Mouse (Mus musculus): Measurements from ENCODE around the gene Ogg1. TPM values are rescaled to one million over a fixed set of nuclear protein-coding genes. Genes with fewer than 3 reads are reported as not detected.

The Ogg1 gene
- polyA plus RNA-seq, 1 experiment = 16.4 TPM

GRCm38 (mm10) chr6:113353696-113354095, 26.9 kb downstream of the Ogg1 start:
- H3K36me3 ChIP-seq (ENCODE audit: control insufficient read depth, insufficient read depth, low read length) = no peaks in the 10 kb centered on the region
- H3K4me3 ChIP-seq (ENCODE audit: insufficient read depth, low read depth, low read length) = no peak overlapping the region
- DNase-seq = no peak
- no peaks in the 10 kb centered on the region for H3K27me3 ChIP-seq (replicated peaks; ENCODE audit: control insufficient read depth, insufficient read depth, low read length)
- H3K4me1 ChIP-seq (ENCODE audit: control insufficient read depth, insufficient read depth, low read length) = no peaks in the 10 kb centered on the region
- no peak overlapping the region for H3K27ac ChIP-seq (ENCODE audit: insufficient read depth, low read depth, low read length)
- TF ChIP-seq POLR2A (IDR thresholded peaks at IDR 0.05; ENCODE audit: low read depth, low read length) (no peak), CTCF (conservative IDR thresholded peaks at IDR 0.05; ENCODE audit: insufficient read depth, insufficient read length, low read depth, low read length) (no peak)
- 67% methylated on average over 3 of the region's 3 CpGs for WGBS

DNA sequence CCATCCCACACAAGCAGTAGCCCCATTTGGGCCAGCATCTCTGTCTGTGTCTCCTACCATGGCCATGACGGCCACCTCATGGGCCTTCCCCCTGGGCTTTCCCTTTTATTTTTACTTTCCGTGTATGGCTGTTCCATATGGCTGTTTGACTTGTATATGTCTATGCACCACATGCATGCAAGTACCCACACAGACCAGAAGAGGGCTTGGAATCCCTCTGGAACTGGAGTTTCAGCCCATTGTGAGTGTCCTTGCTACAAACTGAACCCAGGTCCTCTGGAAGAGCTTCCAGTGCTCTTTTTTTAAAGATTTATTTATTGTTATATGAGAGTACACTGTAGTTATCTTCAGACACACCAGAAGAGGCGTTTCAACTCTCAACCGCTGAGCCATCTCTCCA, 34.7 kb downstream of the Ogg1 start:
- 84% methylated on average over 4 of the region's 4 CpGs for WGBS
- Histone ChIP-seq H3K4me1 (ENCODE audit: control insufficient read depth, insufficient read depth, low read length) (no peaks in the 10 kb centered on the region), H3K36me3 (ENCODE audit: control insufficient read depth, insufficient read depth, low read length) (no peaks in the 10 kb centered on the region), H3K4me3 (ENCODE audit: insufficient read depth, low read depth, low read length) (no peak overlapping the region), H3K27ac (ENCODE audit: insufficient read depth, low read depth, low read length) (no peak overlapping the region), H3K27me3 (replicated peaks; ENCODE audit: control insufficient read depth, insufficient read depth, low read length) (no peaks in the 10 kb centered on the region)
- no peak for TF ChIP-seq CTCF (conservative IDR thresholded peaks at IDR 0.05; ENCODE audit: insufficient read depth, insufficient read length, low read depth, low read length)
- no peak for TF ChIP-seq POLR2A (IDR thresholded peaks at IDR 0.05; ENCODE audit: low read depth, low read length)
- DNase-seq = no peak

- no peak for TF ChIP-seq CTCF (conservative IDR thresholded peaks at IDR 0.05; ENCODE audit: insufficient read depth, insufficient read length, low read depth, low read length)
- no peak for TF ChIP-seq POLR2A (IDR thresholded peaks at IDR 0.05; ENCODE audit: low read depth, low read length)
- Histone ChIP-seq H3K4me1 (ENCODE audit: control insufficient read depth, insufficient read depth, low read length) (no peaks in the 10 kb centered on the region), H3K27me3 (replicated peaks; ENCODE audit: control insufficient read depth, insufficient read depth, low read length) (no peaks in the 10 kb centered on the region), H3K27ac (ENCODE audit: insufficient read depth, low read depth, low read length) (no peak overlapping the region), H3K36me3 (ENCODE audit: control insufficient read depth, insufficient read depth, low read length) (no peaks in the 10 kb centered on the region), H3K4me3 (ENCODE audit: insufficient read depth, low read depth, low read length) (no peak overlapping the region)
- 100% methylated on average over 1 of the region's 1 CpGs for WGBS
- DNase-seq = no peak
Observed at GRCm38 (mm10) chr6:113362241-113362640, 35.5 kb downstream of the Ogg1 start.

DNA sequence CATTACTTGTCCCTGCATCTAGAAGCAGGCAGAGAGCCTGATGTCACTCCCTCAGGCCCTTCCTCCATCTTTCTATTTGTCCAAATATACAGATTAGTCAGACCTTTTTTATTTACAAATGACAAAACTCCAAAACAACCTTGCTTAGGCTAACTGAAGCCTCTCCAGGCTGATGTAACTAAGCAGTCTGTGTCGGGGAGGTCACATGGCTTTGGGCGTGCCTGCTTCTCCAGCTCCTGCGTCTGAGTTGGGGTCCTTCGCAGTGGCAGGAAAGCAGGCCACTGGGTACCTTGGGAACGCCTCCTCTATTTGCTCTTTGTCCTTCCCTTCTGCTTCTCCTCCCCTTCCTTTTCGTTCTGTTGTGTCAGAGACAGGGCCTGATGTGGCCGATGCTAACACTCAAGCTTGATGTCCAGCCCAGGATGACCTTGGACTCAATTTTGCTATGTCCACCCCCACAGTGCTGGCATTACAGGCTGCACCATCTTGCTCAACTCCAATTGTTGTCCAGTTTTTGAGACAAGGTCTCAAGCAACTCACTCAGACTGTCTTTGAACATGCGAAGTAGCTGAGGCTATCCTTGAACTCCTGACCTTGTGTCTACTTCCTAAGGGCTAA, 37.9 kb downstream of the Ogg1 start:
- H3K27ac ChIP-seq (ENCODE audit: insufficient read depth, low read depth, low read length) = no peak overlapping the region
- 80% methylated on average over 8 of the region's 8 CpGs for WGBS
- H3K4me3 ChIP-seq (ENCODE audit: insufficient read depth, low read depth, low read length) = no peak overlapping the region
- H3K27me3 ChIP-seq (replicated peaks; ENCODE audit: control insufficient read depth, insufficient read depth, low read length) = no peaks in the 10 kb centered on the region
- H3K36me3 ChIP-seq (ENCODE audit: control insufficient read depth, insufficient read depth, low read length) = no peaks in the 10 kb centered on the region
- no peak for TF ChIP-seq CTCF (conservative IDR thresholded peaks at IDR 0.05; ENCODE audit: insufficient read depth, insufficient read length, low read depth, low read length)
- no peak for TF ChIP-seq POLR2A (IDR thresholded peaks at IDR 0.05; ENCODE audit: low read depth, low read length)
- DNase-seq = no peak
- H3K4me1 ChIP-seq (ENCODE audit: control insufficient read depth, insufficient read depth, low read length) = no peaks in the 10 kb centered on the region

DNA sequence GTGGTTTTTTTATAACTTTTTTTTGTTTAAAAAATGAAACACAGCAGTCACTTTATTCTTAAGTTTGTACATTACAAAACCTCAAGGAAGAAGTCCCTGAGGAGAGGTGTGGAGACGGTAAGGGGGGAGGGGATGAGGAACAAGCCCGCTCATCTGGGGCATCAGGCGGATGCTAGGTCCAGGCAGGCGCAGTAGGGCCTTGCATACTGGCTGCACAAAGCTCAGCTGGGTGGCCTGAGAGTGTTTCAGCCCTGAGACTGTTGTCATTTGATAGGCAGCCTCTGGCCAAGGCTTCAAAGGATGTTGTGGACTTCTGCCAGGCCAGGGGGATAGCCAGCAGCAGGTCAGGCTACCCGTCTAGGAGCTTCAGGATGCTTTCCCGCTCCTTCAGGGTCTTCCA, 39.9 kb downstream of the Ogg1 start:
- no peak for DNase-seq
- TF ChIP-seq CTCF (conservative IDR thresholded peaks at IDR 0.05; ENCODE audit: insufficient read depth, insufficient read length, low read depth, low read length) (no peak), POLR2A (IDR thresholded peaks at IDR 0.05; ENCODE audit: low read depth, low read length) (no peak)
- WGBS = 93% methylated on average over 6 of the region's 6 CpGs
- Histone ChIP-seq H3K27ac (ENCODE audit: insufficient read depth, low read depth, low read length) (no peak overlapping the region), H3K4me1 (ENCODE audit: control insufficient read depth, insufficient read depth, low read length) (peaks cover 3% of the 10 kb centered on the region; the same call in 1 of the 2 replicates), H3K27me3 (replicated peaks; ENCODE audit: control insufficient read depth, insufficient read depth, low read length) (no peaks in the 10 kb centered on the region), H3K4me3 (ENCODE audit: insufficient read depth, low read depth, low read length) (no peak overlapping the region), H3K36me3 (ENCODE audit: control insufficient read depth, insufficient read depth, low read length) (no peaks in the 10 kb centered on the region; the same call in 1 of the 2 replicates)

GRCm38 (mm10) chr6:113367574-113367973, 40.8 kb downstream of the Ogg1 start:
- H3K4me3 ChIP-seq (ENCODE audit: insufficient read depth, low read depth, low read length) = no peak overlapping the region
- TF ChIP-seq POLR2A (IDR thresholded peaks at IDR 0.05; ENCODE audit: low read depth, low read length) (no peak), CTCF (conservative IDR thresholded peaks at IDR 0.05; ENCODE audit: insufficient read depth, insufficient read length, low read depth, low read length) (no peak)
- H3K27ac ChIP-seq (ENCODE audit: insufficient read depth, low read depth, low read length) = no peak overlapping the region
- WGBS = 96% methylated on average over 1 of the region's 1 CpGs
- H3K27me3 ChIP-seq (replicated peaks; ENCODE audit: control insufficient read depth, insufficient read depth, low read length) = no peaks in the 10 kb centered on the region
- peaks cover 3% of the 10 kb centered on the region; the same call in 1 of the 2 replicates for H3K4me1 ChIP-seq (ENCODE audit: control insufficient read depth, insufficient read depth, low read length)
- H3K36me3 ChIP-seq (ENCODE audit: control insufficient read depth, insufficient read depth, low read length) = no peaks in the 10 kb centered on the region; the same call in 1 of the 2 replicates
- no peak for DNase-seq

DNA sequence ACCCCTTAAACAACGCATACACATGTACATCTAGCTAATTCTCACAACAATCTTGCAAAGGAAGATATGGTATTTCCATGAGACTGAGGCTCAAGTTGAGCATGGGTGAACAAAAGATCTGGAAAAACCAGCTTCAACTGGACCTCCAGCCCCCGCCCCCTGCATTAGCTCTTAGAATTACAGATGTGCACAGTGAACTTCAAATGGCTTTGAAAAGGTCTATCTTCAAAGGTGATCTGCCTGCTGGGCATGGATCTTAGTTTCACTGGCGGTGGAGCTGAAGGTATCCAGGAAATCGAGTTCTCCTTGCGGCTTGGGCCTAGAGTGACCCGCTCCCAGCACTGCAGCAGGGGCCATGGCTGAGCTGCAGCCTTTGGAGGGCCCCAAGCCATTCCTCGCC, 41.4 kb downstream of the Ogg1 start:
- H3K36me3 ChIP-seq (ENCODE audit: control insufficient read depth, insufficient read depth, low read length) = no peaks in the 10 kb centered on the region; the same call in 1 of the 2 replicates
- no peaks in the 10 kb centered on the region for H3K27me3 ChIP-seq (replicated peaks; ENCODE audit: control insufficient read depth, insufficient read depth, low read length)
- no peak overlapping the region for H3K4me3 ChIP-seq (ENCODE audit: insufficient read depth, low read depth, low read length)
- H3K4me1 ChIP-seq (ENCODE audit: control insufficient read depth, insufficient read depth, low read length) = peaks cover 3% of the 10 kb centered on the region; the same call in 1 of the 2 replicates
- no peak for TF ChIP-seq POLR2A (IDR thresholded peaks at IDR 0.05; ENCODE audit: low read depth, low read length)
- TF ChIP-seq CTCF (conservative IDR thresholded peaks at IDR 0.05; ENCODE audit: insufficient read depth, insufficient read length, low read depth, low read length) = no peak
- no peak overlapping the region for H3K27ac ChIP-seq (ENCODE audit: insufficient read depth, low read depth, low read length)
- 84% methylated on average over 7 of the region's 7 CpGs for WGBS
- DNase-seq = no peak
